Mouse (Mus musculus) heart, adult 18-20 months (tissue): Measurements from ENCODE around the gene Iqsec1. TPM values are rescaled to one million over a fixed set of nuclear protein-coding genes. Genes with fewer than 3 reads are reported as not detected.

ENCODE experiments used
- DNase-seq, 2 experiments: peaks; one replicate each; pipeline ENCODE4 v3.0.0; 2021 to 2022; ENCODE audit warnings: mixed read lengths in 1 of 2
- long read RNA-seq, 2 experiments: library from polyadenylated mRNA; stranded (forward); transcript quantifications; one replicate each; pipeline ENCODE4 v2.0.0; 2021
- total RNA-seq, 2 experiments: library from RNA; stranded (reverse); gene quantifications; 2 replicates each; pipeline ENCODE4 v1.2.3; 2021

Gene Iqsec1
- total RNA-seq = 100 to 1,000 TPM; 133 to 153 TPM
- long read RNA-seq, experiment 1, transcript Iqsec1-208 (1 exons, 2,691 nt) = major isoform, 28 of 41 reads
- long read RNA-seq, experiment 1, partial matches to known transcripts = 4 of 41 reads
- long read RNA-seq, experiment 1, other reads (novel, unspliced or antisense) = 9 of 41 reads
- long read RNA-seq, experiment 2, transcript Iqsec1-208 (1 exons, 2,691 nt) = major isoform, 16 of 20 reads
- long read RNA-seq, experiment 2, partial matches to known transcripts = 1 of 20 reads
- long read RNA-seq, experiment 2, other reads (novel, unspliced or antisense) = 3 of 20 reads

DNA sequence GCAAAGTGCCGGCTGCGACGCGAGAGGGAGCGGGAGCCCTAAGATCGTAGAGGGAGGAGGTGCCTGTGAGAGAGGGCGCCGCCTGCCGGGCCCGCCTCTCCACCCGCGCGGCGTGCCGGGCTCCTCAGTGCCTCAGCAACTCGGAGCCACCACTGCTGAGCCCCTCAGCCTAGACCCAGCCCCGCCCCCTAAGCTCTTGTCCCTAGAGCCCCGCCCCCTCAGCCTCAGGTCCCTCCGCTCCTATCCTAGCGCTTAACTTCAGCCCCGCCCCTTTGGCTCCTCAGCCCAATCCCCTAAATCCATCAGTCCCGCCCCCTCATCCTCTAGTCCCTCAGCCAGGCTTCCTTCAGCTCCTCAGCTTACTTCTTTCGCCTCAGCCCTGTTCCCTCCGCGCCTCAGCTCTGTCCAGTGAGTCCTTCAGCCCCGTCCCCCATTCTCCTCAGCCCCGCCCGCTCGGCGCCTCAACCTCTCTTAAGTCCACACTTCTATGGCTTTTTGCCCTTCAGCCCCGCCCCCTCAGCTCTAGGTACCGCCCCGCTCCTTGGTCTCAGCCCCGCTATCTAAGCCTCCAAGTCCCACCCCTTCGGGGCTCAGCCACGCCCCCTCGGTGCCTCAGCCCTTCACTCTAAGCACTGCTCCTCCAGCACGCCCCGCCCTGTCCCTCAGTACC lies at the start of gene Iqsec1:
Gene Iqsec1 (minus strand): TSS at position 38 of the 670 bp plus-strand sequence.
- DNase-seq = peak; percentile 65 to 70

DNA sequence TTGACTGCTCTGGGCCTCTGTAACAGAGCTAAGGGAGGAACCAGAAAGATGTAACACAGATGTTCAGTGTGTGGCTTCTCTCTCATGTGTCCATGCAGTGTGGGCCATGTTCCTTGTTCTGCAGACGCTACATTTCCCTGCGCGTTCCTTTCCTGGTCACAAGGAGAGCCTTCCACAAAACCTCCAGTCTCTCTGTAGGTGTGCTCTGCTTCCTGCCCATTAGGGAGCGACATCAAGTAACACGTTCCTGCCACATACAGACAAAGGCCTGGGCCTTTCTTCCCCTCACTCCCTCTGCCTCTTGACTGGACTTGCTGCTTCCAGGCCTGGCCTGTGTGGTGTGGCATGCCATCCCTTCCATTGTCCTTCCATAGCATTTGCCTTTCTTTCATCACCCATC lies 39.8 kb upstream of the Iqsec1 start:
- DNase-seq = no peak

DNA sequence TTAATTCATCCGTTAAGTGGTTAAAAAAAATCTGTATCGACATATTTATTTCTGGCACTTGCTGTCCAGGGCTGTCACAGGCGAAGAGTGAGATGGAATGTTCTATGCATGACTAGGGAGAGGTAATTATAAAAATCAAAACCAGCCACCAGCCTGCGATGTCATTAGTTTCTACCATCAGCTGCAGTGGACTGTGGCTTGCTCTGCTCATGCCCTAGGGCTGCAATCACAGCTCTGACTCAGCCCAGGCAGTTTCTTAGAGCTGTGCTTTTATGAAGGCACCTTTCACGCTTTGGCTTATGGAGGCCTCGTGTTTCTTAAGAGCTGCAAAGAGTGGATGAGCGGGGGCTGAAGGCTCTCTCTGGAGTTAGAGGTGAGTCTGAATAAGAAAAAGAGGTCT lies 32.3 kb upstream of the Iqsec1 start:
- no peak for DNase-seq

DNA sequence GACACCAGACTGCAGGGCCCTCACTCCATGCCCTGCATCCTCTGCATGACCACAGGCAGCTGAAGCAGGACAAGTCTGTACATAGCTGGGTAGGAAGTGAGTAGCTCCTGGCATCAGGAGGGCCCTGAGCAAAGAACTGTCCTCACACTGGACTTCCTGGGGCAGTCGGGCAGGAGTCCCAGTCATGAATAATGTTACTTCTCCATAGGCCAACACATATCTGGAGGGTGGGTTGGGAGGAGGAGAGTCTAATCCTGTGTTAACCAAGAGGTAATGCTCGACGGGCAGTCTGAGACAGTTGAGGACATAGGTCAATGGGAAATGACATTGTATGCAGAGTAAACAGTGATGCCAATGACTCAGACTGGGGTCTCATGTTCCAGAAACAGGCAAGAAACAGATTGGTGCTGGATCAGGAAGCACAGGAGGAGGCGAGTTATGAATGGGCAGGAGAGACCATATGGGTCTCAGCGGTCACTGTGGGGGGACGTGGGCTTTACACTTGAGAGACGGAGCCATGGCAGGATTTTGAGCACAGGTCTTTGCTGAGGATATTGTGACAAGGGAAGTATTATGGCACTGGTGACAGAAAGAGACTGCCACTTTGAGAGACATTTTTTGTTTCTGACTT lies 28.2 kb upstream of the Iqsec1 start:
- no peak for DNase-seq

DNA sequence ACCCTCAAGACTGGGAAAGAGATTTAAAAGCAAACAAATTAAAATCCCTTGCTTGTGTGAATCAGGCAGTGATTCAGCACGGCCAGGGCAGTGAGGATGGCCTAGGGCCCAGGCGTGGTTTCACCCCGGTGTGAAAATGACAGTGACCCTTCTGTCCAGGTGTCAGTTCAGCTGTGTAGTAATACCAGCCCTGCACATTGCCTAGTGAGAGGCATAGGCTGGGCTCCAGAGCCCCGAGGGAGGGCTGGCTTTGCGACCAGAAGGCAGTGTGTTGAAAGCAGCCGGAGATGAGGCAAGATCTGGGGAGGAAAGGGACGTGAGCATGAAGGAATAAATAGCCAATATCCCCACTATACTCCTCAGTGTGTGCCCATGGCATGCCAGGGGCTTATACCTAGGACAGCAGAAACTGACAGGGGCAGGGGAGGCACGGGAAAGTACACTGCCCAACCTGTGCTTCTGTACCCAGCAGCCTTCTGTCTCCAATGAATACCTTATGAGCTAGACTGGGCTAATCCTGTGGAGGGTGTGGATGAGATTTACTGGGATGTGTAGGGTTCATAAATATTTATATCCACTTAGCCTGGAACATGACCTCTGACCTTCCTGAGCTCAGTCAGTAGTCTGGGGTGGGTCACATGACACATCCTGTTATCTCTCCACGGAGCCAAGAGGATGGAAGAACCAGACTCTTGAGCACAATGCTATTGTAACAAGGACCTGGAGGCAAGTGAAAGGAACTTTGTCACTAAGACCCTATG lies 25.9 kb upstream of the Iqsec1 start:
- DNase-seq = no peak

DNA sequence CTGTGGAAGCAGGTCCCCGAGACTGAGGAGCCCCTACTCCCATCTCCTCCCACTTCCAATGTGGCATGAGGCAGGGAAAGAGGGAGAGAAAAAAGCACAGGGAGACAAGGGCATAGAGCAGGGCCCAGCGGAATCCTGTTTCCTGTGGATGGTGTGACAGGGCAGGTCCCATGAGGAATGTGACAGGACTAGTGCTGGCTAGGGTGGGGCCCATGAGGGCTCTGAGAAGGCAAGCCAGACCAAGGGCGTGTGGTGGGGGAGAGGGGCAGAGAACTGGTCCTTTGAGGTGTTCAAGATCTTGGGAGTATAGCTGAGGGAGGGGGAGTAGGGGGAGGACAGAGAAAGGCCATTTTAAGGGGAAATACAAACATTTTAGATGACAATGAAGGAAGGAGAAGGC lies 24.0 kb upstream of the Iqsec1 start:
- DNase-seq = no peak

GRCm38 (mm10) chr6:91011568-91011967 lies 23.1 kb upstream of the Iqsec1 start:
- DNase-seq = peak in 1 of 2 experiments; percentile 8

DNA sequence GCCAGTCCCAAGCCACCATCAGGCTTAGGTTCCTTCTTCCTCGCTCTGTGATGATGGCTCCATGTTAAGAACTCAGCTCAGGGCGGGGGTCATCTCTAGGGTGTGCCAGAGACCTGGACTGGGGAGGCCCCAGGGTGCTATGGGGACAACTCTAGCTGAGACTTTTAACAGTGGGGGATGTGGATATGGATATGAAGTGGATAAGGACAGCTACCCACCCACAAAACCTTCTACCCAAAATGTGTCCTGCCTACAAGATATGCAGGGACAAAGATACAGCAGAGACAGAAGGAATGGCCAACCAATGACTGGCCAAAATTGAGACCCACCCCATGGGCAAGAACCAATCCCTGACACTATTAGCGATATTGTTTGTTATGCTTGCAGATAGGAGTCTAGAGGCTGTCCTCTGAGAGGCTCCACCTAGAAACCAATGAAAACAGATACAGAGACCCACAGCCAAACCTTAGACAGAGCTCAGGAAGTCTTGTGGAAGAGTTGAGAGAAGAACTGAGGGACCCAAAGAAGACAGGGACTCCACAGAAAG lies 19.9 kb upstream of the Iqsec1 start:
- no peak for DNase-seq

DNA sequence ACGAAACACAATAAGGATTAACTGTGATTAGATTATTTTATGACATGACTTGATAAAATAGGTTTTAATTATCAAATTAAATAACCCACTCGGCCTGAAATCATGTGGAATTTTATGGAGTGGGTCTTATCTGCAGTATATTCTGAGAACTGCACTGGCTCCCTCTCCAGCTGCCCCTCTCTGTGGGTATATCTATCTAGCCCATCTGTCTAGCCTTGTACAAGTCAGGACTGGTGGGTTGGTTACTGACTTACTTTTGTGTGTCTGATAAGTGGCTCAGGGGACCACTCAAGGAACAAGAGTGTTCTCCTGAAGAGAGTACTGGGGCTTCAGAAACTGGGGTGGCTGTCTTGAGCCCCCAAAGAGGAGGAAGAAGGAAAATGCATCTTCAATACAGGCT lies 18.7 kb upstream of the Iqsec1 start:
- DNase-seq = no peak

DNA sequence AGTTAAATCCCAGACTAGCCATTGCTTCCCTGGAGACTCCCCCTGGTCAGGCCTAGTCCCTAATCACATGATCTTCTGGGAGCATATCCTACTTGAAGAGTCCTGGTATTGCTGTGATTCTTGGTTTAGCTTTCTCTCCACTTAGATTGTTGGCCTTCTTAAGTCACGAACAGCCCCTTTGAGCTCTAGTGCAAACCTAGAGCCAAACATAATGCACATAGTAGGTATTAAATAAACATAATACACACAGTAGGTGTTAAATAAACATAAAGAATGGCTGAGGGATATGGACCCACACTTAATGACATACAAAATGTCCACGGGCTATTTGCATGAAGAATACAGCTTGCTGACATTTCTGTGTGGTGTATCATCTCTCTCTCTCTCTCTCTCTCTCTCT lies 15.7 kb upstream of the Iqsec1 start:
- DNase-seq = no peak

GRCm38 (mm10) chr6:91003310-91003995 lies 15.0 kb upstream of the Iqsec1 start:
- DNase-seq = no peak

DNA sequence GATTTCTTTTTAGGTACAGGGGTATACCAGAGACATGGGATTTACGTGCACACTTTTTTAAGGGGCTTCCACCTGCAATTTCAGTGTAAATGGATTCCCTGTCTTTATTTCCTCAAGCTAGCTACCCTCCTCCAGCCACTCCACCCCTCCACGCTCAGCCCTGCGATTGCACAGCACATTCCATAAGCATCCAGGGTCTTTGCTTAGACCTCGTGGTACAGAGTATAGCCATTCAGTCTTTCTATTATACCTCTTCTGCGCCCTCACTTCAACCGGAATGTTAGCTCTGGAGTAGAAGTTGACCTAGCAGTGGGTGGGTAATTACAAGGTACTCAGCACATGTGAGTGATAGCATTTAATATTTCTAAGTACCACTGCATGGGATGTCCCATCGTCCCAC lies 13.1 kb upstream of the Iqsec1 start:
- no peak for DNase-seq

DNA sequence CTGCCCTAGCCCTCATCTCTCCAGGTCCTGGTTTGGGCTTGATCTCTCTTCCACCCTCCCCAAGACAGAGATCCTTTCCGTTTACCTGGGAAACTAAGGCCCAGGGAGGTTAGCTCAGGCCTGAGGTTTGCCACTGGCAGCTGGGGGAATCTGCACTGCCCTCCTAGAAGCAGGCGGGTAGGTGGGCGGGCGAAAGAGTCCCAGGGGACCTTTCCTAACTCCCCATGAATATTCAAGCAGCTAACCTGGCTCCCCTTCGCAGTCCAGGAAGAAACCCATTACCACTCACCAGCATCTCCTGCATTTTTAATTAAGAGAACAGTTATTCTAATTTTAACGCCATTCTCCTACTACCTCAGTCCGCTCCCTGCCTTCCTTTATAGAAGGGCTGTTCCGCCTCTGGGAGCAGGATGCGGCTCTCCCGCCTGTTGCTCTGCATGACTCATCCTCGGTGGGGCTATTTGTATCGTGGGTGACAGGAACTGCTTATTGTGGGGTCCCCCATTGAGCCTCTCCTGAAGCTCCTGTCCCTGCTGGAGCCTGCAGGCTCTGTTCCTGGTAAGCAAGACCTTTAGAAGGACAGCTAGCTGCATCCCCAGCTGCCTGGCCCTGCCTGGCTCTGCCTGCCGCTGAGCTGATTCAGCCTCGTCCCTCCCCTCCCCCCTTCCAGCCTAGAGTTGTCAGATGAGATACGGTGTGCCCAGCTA lies 12.5 kb upstream of the Iqsec1 start:
- DNase-seq = no peak

DNA sequence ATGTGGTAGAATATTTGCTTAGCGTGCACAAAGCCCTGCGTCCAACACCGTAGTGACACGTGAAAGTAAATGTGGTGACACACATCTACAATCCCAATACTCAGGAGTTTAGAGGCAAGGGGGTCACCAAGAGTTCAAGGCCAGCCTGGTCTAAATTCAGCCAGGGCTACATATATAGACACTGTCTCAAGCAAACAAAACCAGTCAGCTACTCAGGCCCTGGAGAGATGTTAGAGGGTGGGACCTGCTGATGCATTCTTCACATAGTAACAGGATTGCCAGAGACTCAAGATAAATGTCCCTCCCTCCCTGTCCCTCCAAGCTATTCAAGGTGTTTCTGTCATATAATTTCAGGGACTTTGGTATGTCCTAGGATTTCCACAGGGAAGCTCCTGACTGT lies 10.7 kb upstream of the Iqsec1 start:
- no peak for DNase-seq

- DNase-seq = no peak
Measured at GRCm38 (mm10) chr6:90997025-90997424, 8.5 kb upstream of the Iqsec1 start.

- DNase-seq = no peak
Measured at GRCm38 (mm10) chr6:90996181-90996580, 7.7 kb upstream of the Iqsec1 start.

- no peak for DNase-seq
Measured at GRCm38 (mm10) chr6:90988299-90988625, 223 bp downstream of the Iqsec1 start.

DNA sequence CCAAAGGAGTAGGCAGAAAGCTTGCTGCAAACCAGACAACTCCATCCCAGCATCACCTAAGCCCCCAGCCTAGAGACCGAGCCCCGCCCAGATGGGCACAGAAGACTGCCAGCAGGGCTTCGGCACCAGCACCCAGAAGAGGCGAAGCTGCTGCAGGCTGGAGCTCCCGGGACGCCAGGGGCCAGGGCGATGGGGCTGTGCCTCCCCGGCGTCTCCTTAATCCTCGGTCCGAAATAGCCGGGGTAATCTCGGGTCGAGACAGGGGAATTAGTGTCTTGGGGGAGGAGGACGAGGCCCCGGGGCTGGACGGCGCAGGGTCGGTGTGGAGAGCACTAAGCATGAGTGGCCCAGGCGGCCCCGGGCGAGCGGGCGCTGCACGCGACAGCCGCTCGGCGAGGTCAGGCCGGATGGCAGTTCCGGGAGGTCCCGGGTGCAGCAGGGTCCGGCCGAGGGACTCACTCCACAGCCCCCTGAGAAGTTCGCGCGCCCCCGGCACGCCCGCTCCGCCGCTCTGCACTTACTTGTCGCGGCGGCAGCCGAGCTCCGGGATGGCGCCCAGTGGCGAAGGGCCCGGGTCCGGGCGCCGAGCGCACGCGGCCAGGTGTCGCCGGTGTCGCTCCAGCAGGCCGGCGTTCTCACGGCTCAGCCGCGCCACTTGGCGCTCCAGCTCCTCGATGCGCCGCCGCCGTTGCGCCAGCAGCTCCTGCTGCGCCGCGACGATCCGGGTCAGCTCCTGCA lies 755 bp downstream of the Iqsec1 start:
- no peak for DNase-seq

- no peak for DNase-seq
Measured at GRCm38 (mm10) chr6:90984101-90984500, 4.4 kb downstream of the Iqsec1 start.

DNA sequence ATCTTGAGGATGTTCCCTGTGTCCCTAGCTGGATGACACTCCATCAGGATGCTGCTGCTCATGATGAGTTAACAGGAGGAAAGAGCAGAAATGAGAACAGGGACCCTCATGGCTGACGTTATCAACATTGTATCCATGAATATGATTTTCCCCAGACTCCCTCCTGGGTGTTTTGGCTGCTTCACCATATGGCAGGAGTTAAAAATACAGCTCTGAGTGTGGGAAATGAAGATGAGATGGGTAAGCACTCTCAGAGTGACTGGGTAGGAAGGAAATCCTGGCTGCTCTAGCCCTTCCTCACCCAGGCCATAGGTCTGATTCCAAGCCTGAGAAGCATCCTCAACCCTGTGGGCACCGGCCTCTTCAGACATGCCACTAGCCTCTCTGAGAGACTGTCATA lies 14.2 kb downstream of the Iqsec1 start:
- no peak for DNase-seq
